Comparison of ENCODE assay signal across 8 mouse cellular contexts in the genomic region with DNA sequence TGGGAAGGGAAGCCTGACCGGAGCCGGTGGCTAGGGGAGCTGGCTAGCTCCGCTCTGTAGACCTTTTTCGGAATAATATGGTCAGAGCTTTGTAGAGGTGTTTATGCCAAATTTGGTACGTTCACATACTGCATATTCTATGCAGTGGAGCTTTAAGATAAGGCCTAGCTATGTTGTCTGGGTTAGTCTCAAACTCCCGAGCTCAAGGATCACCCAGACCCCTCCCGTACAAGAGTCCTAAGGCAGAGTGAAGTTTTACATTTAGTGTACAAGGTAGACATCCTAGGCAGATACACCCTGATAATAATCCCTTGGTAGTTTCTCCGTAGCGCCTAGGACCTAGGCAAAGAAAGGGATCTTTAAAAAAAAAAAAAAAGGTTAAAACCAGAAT. TPM values are rescaled to one million over a fixed set of nuclear protein-coding genes. Genes with fewer than 3 reads are reported as not detected.
DNase-seq lines count a peak whose midpoint lies in the region; ATAC-seq and TF ChIP-seq lines count a peak whose summit lies in the region.

No protein-coding gene starts in this region.

- ATAC-seq in heart, embryonic 12.5 days (ENCODE audit: insufficient number of reproducible peaks, low FRiP score): no peak; the same call in none of the 2 replicates
- ATAC-seq in forebrain, embryonic 16.5 days: no peak; the same call in 1 of the 2 replicates
- ATAC-seq in liver, postnatal 0 days: no peak

- no peak for TF ChIP-seq CTCF in liver, postnatal 0 days (IDR thresholded peaks at IDR 0.05; ENCODE audit: low read depth)

- WGBS in heart, embryonic 12.5 days: 6% methylated on average over 9 of the region's 9 CpGs
- WGBS in forebrain, embryonic 16.5 days: 5% methylated on average over 9 of the region's 9 CpGs
- WGBS in liver, postnatal 0 days (ENCODE audit: insufficient replicate concordance): 8% methylated on average over 9 of the region's 9 CpGs

- DNase-seq in heart, postnatal 14 days: no peak
- no peak for DNase-seq in ES-E14 (ENCODE audit: low read depth, low spot score)
- DNase-seq in liver, postnatal 0 days: no peak
- no peak for DNase-seq in urinary bladder, adult 18-20 months (ENCODE audit: low spot score in 2 of 2)
- DNase-seq in adrenal gland, adult 8-10 months: no peak
- DNase-seq in right cerebral cortex, postnatal 36 days (ENCODE audit: low spot score in 2 of 2): no peak

- in situ Hi-C loops in ES-E14 (cut with MboI; ENCODE audit: low sequenced_read_pairs in 2 of 2, unreplicated experiment in 2 of 2): no loop called here

- H3K4me2 ChIP-seq in heart, embryonic 12.5 days: peak overlapping the region; percentile 76
- peak overlapping the region; percentile 92 for H3K4me2 ChIP-seq in forebrain, embryonic 16.5 days (ENCODE audit: low read length)
- H3K4me2 ChIP-seq in liver, postnatal 0 days (ENCODE audit: low read depth, low read length): peak overlapping the region; percentile 91

- no peak for TF ChIP-seq EP300 in liver, postnatal 0 days (IDR thresholded peaks at IDR 0.05; ENCODE audit: low read depth)

- peak overlapping the region; percentile 99 for H3K27ac ChIP-seq in heart, embryonic 12.5 days (ENCODE audit: poor library complexity, severe bottlenecking)
- H3K27ac ChIP-seq in ES-E14 (ENCODE audit: insufficient read depth, low read depth, low read length, poor library complexity, severe bottlenecking): no peak overlapping the region
- peak overlapping the region; percentile 80 for H3K27ac ChIP-seq in forebrain, embryonic 16.5 days (ENCODE audit: low read length)
- H3K27ac ChIP-seq in liver, postnatal 0 days (ENCODE audit: low read depth): peak overlapping the region; percentile 90

- H3K9ac ChIP-seq in heart, embryonic 12.5 days: peak overlapping the region; percentile 96
- peak overlapping the region; percentile 92 for H3K9ac ChIP-seq in ES-E14 (ENCODE audit: insufficient read depth, low read depth, low read length, poor library complexity, severe bottlenecking)
- peak overlapping the region; percentile 98 for H3K9ac ChIP-seq in forebrain, embryonic 16.5 days (replicated peaks; ENCODE audit: low read depth, low read length)
- peak overlapping the region; percentile 84 for H3K9ac ChIP-seq in liver, postnatal 0 days (replicated peaks)

- H3K4me1 ChIP-seq in heart, embryonic 12.5 days (replicated peaks): peaks cover 8% of the 10 kb centered on the region
- no peaks in the 10 kb centered on the region for H3K4me1 ChIP-seq in ES-E14 (ENCODE audit: control insufficient read depth in 2 of 2, insufficient read depth in 2 of 2, low read length in 2 of 2, poor library complexity in 1 of 2)
- H3K4me1 ChIP-seq in forebrain, embryonic 16.5 days (replicated peaks; ENCODE audit: control insufficient read depth, insufficient read depth, low read length): peaks cover 6% of the 10 kb centered on the region; the same call in 1 of the 2 replicates
- H3K4me1 ChIP-seq in liver, postnatal 0 days (ENCODE audit: insufficient read depth): peaks cover 16% of the 10 kb centered on the region

- peaks cover 13% of the 10 kb centered on the region for H3K36me3 ChIP-seq in heart, embryonic 12.5 days
- H3K36me3 ChIP-seq in ES-E14 (ENCODE audit: control insufficient read depth, insufficient read depth, low read length, poor library complexity, severe bottlenecking): peaks cover 2% of the 10 kb centered on the region; the same call in 1 of the 2 replicates
- H3K36me3 ChIP-seq in forebrain, embryonic 16.5 days (ENCODE audit: control insufficient read depth, insufficient read depth): no peaks in the 10 kb centered on the region
- H3K36me3 ChIP-seq in liver, postnatal 0 days (replicated peaks; ENCODE audit: insufficient read depth, low read length): no peaks in the 10 kb centered on the region

- intact Hi-C loops in heart, postnatal 14 days (cut with DNase I): loop anchor here (5.0 kb wide), 2 partner anchors 36 to 511 kb away; no protein-coding TSS in a partner anchor

- peak overlapping the region; percentile 84 for H3K4me3 ChIP-seq in heart, embryonic 12.5 days
- H3K4me3 ChIP-seq in ES-E14 (ENCODE audit: insufficient read depth in 1 of 2, low read depth in 1 of 2, low read length in 2 of 2, poor library complexity in 1 of 2, severe bottlenecking in 1 of 2): peak overlapping the region; percentile 85 to 88
- peak overlapping the region; percentile 91 for H3K4me3 ChIP-seq in forebrain, embryonic 16.5 days (replicated peaks; ENCODE audit: low read length)
- peak overlapping the region; percentile 75 for H3K4me3 ChIP-seq in liver, postnatal 0 days (ENCODE audit: low read depth, low read length)

- H3K27me3 ChIP-seq in heart, embryonic 12.5 days (replicated peaks): no peaks in the 10 kb centered on the region
- H3K27me3 ChIP-seq in forebrain, embryonic 16.5 days (replicated peaks; ENCODE audit: control insufficient read depth, insufficient read depth, low read length): no peaks in the 10 kb centered on the region
- no peaks in the 10 kb centered on the region for H3K27me3 ChIP-seq in liver, postnatal 0 days (ENCODE audit: insufficient read depth, low read length)

- no peaks in the 10 kb centered on the region for H3K9me3 ChIP-seq in heart, embryonic 12.5 days (replicated peaks)
- no peaks in the 10 kb centered on the region for H3K9me3 ChIP-seq in ES-E14 (ENCODE audit: control insufficient read depth, insufficient read depth, low read depth, low read length)
- H3K9me3 ChIP-seq in forebrain, embryonic 16.5 days (ENCODE audit: control insufficient read depth, low read length): no peaks in the 10 kb centered on the region
- no peaks in the 10 kb centered on the region for H3K9me3 ChIP-seq in liver, postnatal 0 days (ENCODE audit: low read length)

TF ChIP-seq in ES-E14, 5 proteins besides CTCF, POLR2A, EP300 and RAD21:
- TF ChIP-seq CHD2 (IDR thresholded peaks at IDR 0.05; ENCODE audit: low read depth, low read length): no peak
- TF ChIP-seq ZNF384 (IDR thresholded peaks at IDR 0.05; ENCODE audit: low read depth, low read length): no peak
- TF ChIP-seq MAFK (IDR thresholded peaks at IDR 0.05; ENCODE audit: insufficient read depth, low read depth, low read length): no peak
- TF ChIP-seq HCFC1 (IDR thresholded peaks at IDR 0.05; ENCODE audit: borderline replicate concordance, insufficient read depth, low read length): no peak
- TF ChIP-seq ZC3H11A (IDR thresholded peaks at IDR 0.05; ENCODE audit: borderline replicate concordance, low read depth, low read length): no peak

RNA-seq across cellular contexts. Expression of gene Pstk, which starts 0.5 kb away (rescaled TPM):
- polyA plus RNA-seq in heart, embryonic 12.5 days (2016; fragmentation: Nextera tagmentation; extraction: Ambion mirVana): 86.6 and 96.7 TPM in 2 replicates
- 10 to 100 TPM; 49.2 to 50.3 TPM for total RNA-seq in heart, postnatal 14 days (2021)
- 44.5 and 50.6 TPM in 2 replicates for total RNA-seq in ES-E14 (2012; rRNA removed)
- 35.3 and 38.3 TPM in 2 replicates for polyA plus RNA-seq in forebrain, embryonic 16.5 days (2015; fragmentation: Nextera tagmentation; extraction: Ambion mirVana)
- 19.5 and 20.4 TPM in 2 replicates for polyA plus RNA-seq in liver, postnatal 0 days (2015; fragmentation: Nextera tagmentation; extraction: Ambion mirVana)
- 10 to 100 TPM; 19.4 to 21.4 (median 20.1) TPM for total RNA-seq in adrenal gland, adult 8-10 months (2022)

RNA-seq across cellular contexts. Expression of gene 2310057M21Rik, which starts 8.9 kb away (rescaled TPM):
- 17.7 and 20.3 TPM in 2 replicates for polyA plus RNA-seq in heart, embryonic 12.5 days (2016; fragmentation: Nextera tagmentation; extraction: Ambion mirVana)
- 10 to 100 TPM in 1 of 2 experiments, 1 to 10 TPM in 1; 9.2 to 12.8 TPM for total RNA-seq in heart, postnatal 14 days (2021)
- total RNA-seq in ES-E14 (2012; rRNA removed): 14.3 and 23.1 TPM in 2 replicates
- polyA plus RNA-seq in forebrain, embryonic 16.5 days (2015; fragmentation: Nextera tagmentation; extraction: Ambion mirVana): 21.2 and 26.1 TPM in 2 replicates
- polyA plus RNA-seq in liver, postnatal 0 days (2015; fragmentation: Nextera tagmentation; extraction: Ambion mirVana): 4.7 and 5.6 TPM in 2 replicates
- total RNA-seq in adrenal gland, adult 8-10 months (2022): 10 to 100 TPM; 11.0 to 14.8 (median 12.0) TPM

RNA-seq across cellular contexts. Expression of gene Fam24a, which starts 37.8 kb away (rescaled TPM):
- not detected in 2 replicates for polyA plus RNA-seq in heart, embryonic 12.5 days (2016; fragmentation: Nextera tagmentation; extraction: Ambion mirVana)
- not detected for total RNA-seq in heart, postnatal 14 days (2021)
- total RNA-seq in ES-E14 (2012; rRNA removed): not detected in 2 replicates
- not detected in 2 replicates for polyA plus RNA-seq in forebrain, embryonic 16.5 days (2015; fragmentation: Nextera tagmentation; extraction: Ambion mirVana)
- not detected in 2 replicates for polyA plus RNA-seq in liver, postnatal 0 days (2015; fragmentation: Nextera tagmentation; extraction: Ambion mirVana)
- total RNA-seq in adrenal gland, adult 8-10 months (2022): not detected

RNA-seq across cellular contexts. Expression of gene Ikzf5, which starts 38.9 kb away (rescaled TPM):
- 12.0 and 14.3 TPM in 2 replicates for polyA plus RNA-seq in heart, embryonic 12.5 days (2016; fragmentation: Nextera tagmentation; extraction: Ambion mirVana)
- 10 to 100 TPM; 31.4 to 33.0 TPM for total RNA-seq in heart, postnatal 14 days (2021)
- total RNA-seq in ES-E14 (2012; rRNA removed): 9.1 and 9.2 TPM in 2 replicates
- 15.2 and 18.2 TPM in 2 replicates for polyA plus RNA-seq in forebrain, embryonic 16.5 days (2015; fragmentation: Nextera tagmentation; extraction: Ambion mirVana)
- 4.8 and 5.4 TPM in 2 replicates for polyA plus RNA-seq in liver, postnatal 0 days (2015; fragmentation: Nextera tagmentation; extraction: Ambion mirVana)
- total RNA-seq in adrenal gland, adult 8-10 months (2022): 10 to 100 TPM; 33.5 to 39.7 (median 35.7) TPM

RNA-seq across cellular contexts. Expression of gene Acadsb, which starts 38.9 kb away (rescaled TPM):
- polyA plus RNA-seq in heart, embryonic 12.5 days (2016; fragmentation: Nextera tagmentation; extraction: Ambion mirVana): 87.4 and 87.6 TPM in 2 replicates
- total RNA-seq in heart, postnatal 14 days (2021): 100 to 1,000 TPM in 1 of 2 experiments, 10 to 100 TPM in 1; 95.4 to 100 TPM
- total RNA-seq in ES-E14 (2012; rRNA removed): 11.8 and 22.4 TPM in 2 replicates
- polyA plus RNA-seq in forebrain, embryonic 16.5 days (2015; fragmentation: Nextera tagmentation; extraction: Ambion mirVana): 146 and 149 TPM in 2 replicates
- polyA plus RNA-seq in liver, postnatal 0 days (2015; fragmentation: Nextera tagmentation; extraction: Ambion mirVana): 27.1 and 28.2 TPM in 2 replicates
- total RNA-seq in adrenal gland, adult 8-10 months (2022): 100 to 1,000 TPM; 157 to 791 (median 490) TPM
